ENCODE assay signal across 9 mouse cellular contexts in the genomic region with DNA sequence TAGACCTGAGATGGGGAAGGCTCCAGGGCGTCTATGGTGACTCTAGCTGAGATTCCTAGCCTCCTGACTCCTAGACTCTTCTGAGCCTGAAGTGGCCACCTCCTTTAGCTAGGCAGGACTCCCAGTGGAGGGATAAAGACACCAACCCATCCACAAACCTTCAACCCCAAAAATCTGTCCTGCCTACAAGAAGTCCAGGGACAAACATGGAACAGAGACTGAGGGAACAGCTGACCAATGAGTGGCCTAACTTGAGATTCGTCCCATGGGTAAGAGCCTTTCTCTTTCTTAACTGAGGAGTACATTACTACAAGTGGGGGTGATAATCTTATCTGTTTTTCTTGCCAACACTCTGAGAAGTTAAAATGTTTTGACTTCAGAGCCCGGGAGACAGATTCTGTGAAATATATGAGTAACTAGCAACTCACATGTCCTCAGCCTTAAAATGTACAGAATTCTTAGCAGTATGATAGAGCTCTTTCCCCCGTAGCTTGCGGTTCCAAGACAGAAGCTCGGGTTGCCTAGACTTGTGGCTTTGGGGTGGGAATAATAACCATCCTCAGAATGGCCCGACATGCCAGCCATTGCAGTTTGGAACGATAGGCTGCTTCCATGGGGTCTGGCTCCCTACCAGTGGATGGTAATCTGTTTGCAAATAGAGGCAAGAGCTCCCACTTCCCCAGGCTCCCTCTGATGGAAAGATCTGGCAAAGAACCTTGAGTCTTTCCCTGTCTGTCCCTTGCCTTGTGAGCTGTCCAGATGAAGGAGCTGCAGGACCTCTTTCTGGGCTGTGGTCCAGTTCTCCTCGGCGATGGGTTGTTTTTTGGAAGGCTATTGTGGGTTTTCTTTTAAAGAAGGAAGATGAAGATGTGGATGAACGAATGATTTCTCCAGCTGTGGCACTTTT. TPM values are rescaled to one million over a fixed set of nuclear protein-coding genes. Genes with fewer than 3 reads are reported as not detected.
DNase-seq lines count a peak whose midpoint lies in the region; ATAC-seq and TF ChIP-seq lines count a peak whose summit lies in the region.
"Had no signal": no experiment of that assay in that cellular context is flagged by ENCODE, and none has a peak within 500 bp of the region (broad histone marks: within the 10 kb centered on the region; RNA-seq: fewer than 3 reads in every experiment).

No protein-coding gene starts in this region.

- H3K4me2 ChIP-seq in liver, postnatal 0 days (ENCODE audit: low read depth, low read length), result no peak overlapping the region
- H3K4me2 ChIP-seq in liver, embryonic 12.5 days, result no peak overlapping the region
- H3K4me2 ChIP-seq in intestine, embryonic 14.5 days (ENCODE audit: low read length), result no peak overlapping the region
- no peak overlapping the region for H3K4me2 ChIP-seq in stomach, embryonic 14.5 days (replicated peaks; ENCODE audit: low read depth, low read length)
- H3K4me2 ChIP-seq: limb, embryonic 13.5 days had no signal

- no peak overlapping the region for H3K4me3 ChIP-seq in liver, postnatal 0 days (ENCODE audit: low read depth, low read length)
- H3K4me3 ChIP-seq in liver, embryonic 12.5 days, result no peak overlapping the region
- no peak overlapping the region for H3K4me3 ChIP-seq in intestine, embryonic 14.5 days (ENCODE audit: low read depth, low read length)
- no peak overlapping the region for H3K4me3 ChIP-seq in stomach, embryonic 14.5 days (ENCODE audit: low read depth, low read length)
- H3K4me3 ChIP-seq in thymus, adult 2 months (ENCODE audit: control insufficient read depth, insufficient read depth, low read length), result no peak overlapping the region
- H3K4me3 ChIP-seq: limb, embryonic 13.5 days had no signal

- no peaks in the 10 kb centered on the region for H3K36me3 ChIP-seq in liver, postnatal 0 days (replicated peaks; ENCODE audit: insufficient read depth, low read length)
- H3K36me3 ChIP-seq in liver, embryonic 12.5 days, result no peaks in the 10 kb centered on the region
- H3K36me3 ChIP-seq in intestine, embryonic 14.5 days (ENCODE audit: control insufficient read depth, insufficient read depth, low read length), result no peaks in the 10 kb centered on the region
- H3K36me3 ChIP-seq in stomach, embryonic 14.5 days (ENCODE audit: control insufficient read depth, insufficient read depth, low read length), result no peaks in the 10 kb centered on the region
- H3K36me3 ChIP-seq in thymus, adult 2 months (ENCODE audit: control insufficient read depth, insufficient read depth, low read length), result no peaks in the 10 kb centered on the region
- H3K36me3 ChIP-seq: limb, embryonic 13.5 days had no signal

- TF ChIP-seq EP300 in liver, postnatal 0 days (IDR thresholded peaks at IDR 0.05; ENCODE audit: low read depth), result no peak

- WGBS in liver, postnatal 0 days (ENCODE audit: insufficient replicate concordance), result 55% methylated on average over 11 of the region's 11 CpGs
- WGBS in liver, embryonic 12.5 days (ENCODE audit: insufficient replicate concordance), result 49% methylated on average over 11 of the region's 11 CpGs
- 53% methylated on average over 11 of the region's 11 CpGs for WGBS in intestine, embryonic 14.5 days
- 55% methylated on average over 11 of the region's 11 CpGs for WGBS in stomach, embryonic 14.5 days
- WGBS in thymus, adult 2 months, result 73% methylated on average over 11 of the region's 11 CpGs

- no peak for ATAC-seq in liver, postnatal 0 days
- no peak for ATAC-seq in liver, embryonic 12.5 days
- no peak for ATAC-seq in intestine, embryonic 14.5 days (replicated peaks; ENCODE audit: low FRiP score, low TSS enrichment, low read depth)
- ATAC-seq in stomach, embryonic 14.5 days (ENCODE audit: insufficient number of reproducible peaks, insufficient read depth, low FRiP score, low read depth), result no peak

- no peaks in the 10 kb centered on the region for H3K27me3 ChIP-seq in liver, postnatal 0 days (ENCODE audit: insufficient read depth, low read length)
- H3K27me3 ChIP-seq in liver, embryonic 12.5 days (replicated peaks), result peaks cover 27% of the 10 kb centered on the region
- H3K27me3 ChIP-seq in intestine, embryonic 14.5 days (replicated peaks; ENCODE audit: control insufficient read depth, insufficient read depth, low read length), result no peaks in the 10 kb centered on the region
- no peaks in the 10 kb centered on the region for H3K27me3 ChIP-seq in stomach, embryonic 14.5 days (ENCODE audit: control insufficient read depth, insufficient read depth, low read length)
- H3K27me3 ChIP-seq in thymus, adult 2 months (ENCODE audit: control insufficient read depth, insufficient read depth, low read length), result no peaks in the 10 kb centered on the region
- H3K27me3 ChIP-seq: limb, embryonic 13.5 days had no signal

- no peak overlapping the region for H3K27ac ChIP-seq in liver, postnatal 0 days (ENCODE audit: low read depth)
- no peak overlapping the region for H3K27ac ChIP-seq in liver, embryonic 12.5 days
- peak overlapping the region; percentile 35; the same call in 1 of the 2 replicates for H3K27ac ChIP-seq in intestine, embryonic 14.5 days (ENCODE audit: low read depth)
- H3K27ac ChIP-seq in stomach, embryonic 14.5 days (ENCODE audit: low read length), result peak overlapping the region; percentile 23; the same call in 1 of the 2 replicates
- no peak overlapping the region for H3K27ac ChIP-seq in thymus, adult 2 months (ENCODE audit: control insufficient read depth, insufficient read depth, low read length)
- H3K27ac ChIP-seq: limb, embryonic 13.5 days had no signal

- H3K9ac ChIP-seq in liver, postnatal 0 days (replicated peaks), result no peak overlapping the region
- H3K9ac ChIP-seq in liver, embryonic 12.5 days, result no peak overlapping the region
- H3K9ac ChIP-seq in intestine, embryonic 14.5 days (ENCODE audit: low read length), result no peak overlapping the region
- H3K9ac ChIP-seq in stomach, embryonic 14.5 days (replicated peaks; ENCODE audit: low read depth, low read length), result no peak overlapping the region
- H3K9ac ChIP-seq: limb, embryonic 13.5 days had no signal

- peaks cover 15% of the 10 kb centered on the region for H3K4me1 ChIP-seq in liver, postnatal 0 days (ENCODE audit: insufficient read depth)
- peaks cover 18% of the 10 kb centered on the region for H3K4me1 ChIP-seq in liver, embryonic 12.5 days
- peaks cover 46% of the 10 kb centered on the region for H3K4me1 ChIP-seq in intestine, embryonic 14.5 days (replicated peaks; ENCODE audit: control insufficient read depth, insufficient read depth, low read length)
- peaks cover 35% of the 10 kb centered on the region for H3K4me1 ChIP-seq in stomach, embryonic 14.5 days (ENCODE audit: control insufficient read depth, insufficient read depth, low read length)
- peaks cover 42% of the 10 kb centered on the region for H3K4me1 ChIP-seq in thymus, adult 2 months (replicated peaks; ENCODE audit: control insufficient read depth, insufficient read depth, low read length)

- no peaks in the 10 kb centered on the region for H3K9me3 ChIP-seq in liver, postnatal 0 days (ENCODE audit: low read length)
- H3K9me3 ChIP-seq in liver, embryonic 12.5 days (replicated peaks), result no peaks in the 10 kb centered on the region
- no peaks in the 10 kb centered on the region for H3K9me3 ChIP-seq in intestine, embryonic 14.5 days (ENCODE audit: control insufficient read depth, low read length)
- H3K9me3 ChIP-seq in stomach, embryonic 14.5 days (ENCODE audit: control insufficient read depth, low read depth, low read length), result no peaks in the 10 kb centered on the region
- H3K9me3 ChIP-seq: limb, embryonic 13.5 days had no signal

- DNase-seq in cerebellum, postnatal 10 days, result peak; percentile 80 to 88
- no peak for DNase-seq in cerebellum, adult 9-10 months
- no peak for DNase-seq in liver, postnatal 0 days
- DNase-seq in intestine, embryonic 14.5 days (ENCODE audit: low spot score), result no peak
- no peak for DNase-seq in thymus, adult 2 months
- no peak for DNase-seq in ovary, postnatal 36 days (ENCODE audit: low spot score)

- peak; percentile 24; the same call in 1 of the 2 replicates for TF ChIP-seq CTCF in liver, postnatal 0 days (IDR thresholded peaks at IDR 0.05; ENCODE audit: low read depth)
- no peak for TF ChIP-seq CTCF in thymus, adult 2 months (IDR thresholded peaks at IDR 0.05; ENCODE audit: borderline replicate concordance, control insufficient read depth, extremely low read depth, insufficient read depth, low read length, poor library complexity)

- TF ChIP-seq POLR2A in thymus, adult 2 months (IDR thresholded peaks at IDR 0.05; ENCODE audit: control insufficient read depth, extremely low read depth, insufficient read depth, low read length, poor library complexity), result no peak

RNA-seq across cellular contexts. Expression of gene Ets1, which starts 30.8 kb away (rescaled TPM):
- 14.6 and 18.1 TPM in 2 replicates for polyA plus RNA-seq in liver, postnatal 0 days (2015; fragmentation: Nextera tagmentation; extraction: Ambion mirVana)
- polyA plus RNA-seq in liver, embryonic 12.5 days (2016; fragmentation: Nextera tagmentation; extraction: Ambion mirVana), result 24.2 and 25.4 TPM in 2 replicates
- polyA plus RNA-seq in intestine, embryonic 14.5 days (2014; fragmentation: Nextera tagmentation; extraction: Ambion mirVana), result 46.3 and 51.3 TPM in 2 replicates
- polyA plus RNA-seq in stomach, embryonic 14.5 days (2014; fragmentation: Nextera tagmentation; extraction: Ambion mirVana), result 40.9 and 41.7 TPM in 2 replicates
- 272 and 400 TPM in 2 replicates for polyA plus RNA-seq in thymus, adult 2 months (2012; rRNA removed)

Comparison
In these comparisons a context has a peak if more than half of its experiments do, and no peak if none do; other contexts are left out.
1. DNase-seq: peak in cerebellum, postnatal 10 days (2 of 2); none in cerebellum, adult 9-10 months (single experiment), liver, postnatal 0 days (single experiment), intestine, embryonic 14.5 days (single experiment), thymus, adult 2 months (single experiment) and ovary, postnatal 36 days (single experiment).
2. H3K27ac ChIP-seq: peak in intestine, embryonic 14.5 days (single experiment) and stomach, embryonic 14.5 days (single experiment); none in liver, postnatal 0 days (single experiment), liver, embryonic 12.5 days (single experiment) and thymus, adult 2 months (single experiment).